Mouse (Mus musculus): ENCODE data around the gene Cpxm1. TPM values are rescaled to one million over a fixed set of nuclear protein-coding genes. Genes with fewer than 3 reads are reported as not detected.

The Cpxm1 gene
- polyA plus RNA-seq, 2 experiments, result 108 to 112 TPM

GRCm38 (mm10) chr2:130390993-130391625 is 6.3 kb downstream of the Cpxm1 start:
- H3K4me1 ChIP-seq (ENCODE audit: control insufficient read depth, insufficient read depth, low read length), result peaks cover 2% of the 10 kb centered on the region; the same call in 1 of the 2 replicates
- no peak overlapping the region for H3K9ac ChIP-seq (ENCODE audit: low read depth, low read length, severe bottlenecking)
- no peak for TF ChIP-seq POLR2A (IDR thresholded peaks at IDR 0.05; ENCODE audit: borderline replicate concordance, extremely low read depth, insufficient read depth, insufficient read length)
- no peaks in the 10 kb centered on the region for H3K9me3 ChIP-seq (ENCODE audit: control insufficient read depth, low read length)
- no peak overlapping the region for H3K4me2 ChIP-seq (replicated peaks; ENCODE audit: low read depth, low read length, severe bottlenecking)
- DNase-seq (ENCODE audit: low spot score) (no peak), ATAC-seq (ENCODE audit: low FRiP score, low read depth) (no peak)
- no peak overlapping the region for H3K27ac ChIP-seq (replicated peaks; ENCODE audit: low read depth, low read length)
- peaks cover 54% of the 10 kb centered on the region for H3K36me3 ChIP-seq (ENCODE audit: control insufficient read depth, insufficient read depth, low read length)
- no peak overlapping the region for H3K4me3 ChIP-seq (replicated peaks; ENCODE audit: low read length)
- WGBS, result 83% methylated on average over 11 of the region's 11 CpGs
- H3K27me3 ChIP-seq (ENCODE audit: control insufficient read depth, insufficient read depth, low read length), result no peaks in the 10 kb centered on the region

- H3K9ac ChIP-seq (ENCODE audit: low read depth, low read length, severe bottlenecking), result no peak overlapping the region
- H3K9me3 ChIP-seq (ENCODE audit: control insufficient read depth, low read length), result no peaks in the 10 kb centered on the region
- no peak overlapping the region for H3K27ac ChIP-seq (replicated peaks; ENCODE audit: low read depth, low read length)
- H3K4me1 ChIP-seq (ENCODE audit: control insufficient read depth, insufficient read depth, low read length), result no peaks in the 10 kb centered on the region
- WGBS, result 77% methylated on average over 2 of the region's 2 CpGs
- no peak overlapping the region for H3K4me3 ChIP-seq (replicated peaks; ENCODE audit: low read length)
- no peak overlapping the region for H3K4me2 ChIP-seq (replicated peaks; ENCODE audit: low read depth, low read length, severe bottlenecking)
- no peaks in the 10 kb centered on the region for H3K27me3 ChIP-seq (ENCODE audit: control insufficient read depth, insufficient read depth, low read length)
- ATAC-seq (ENCODE audit: low FRiP score, low read depth), result no peak
- no peak for DNase-seq (ENCODE audit: low spot score)
- no peak for TF ChIP-seq POLR2A (IDR thresholded peaks at IDR 0.05; ENCODE audit: borderline replicate concordance, extremely low read depth, insufficient read depth, insufficient read length)
- peaks cover 35% of the 10 kb centered on the region for H3K36me3 ChIP-seq (ENCODE audit: control insufficient read depth, insufficient read depth, low read length)
Observed at GRCm38 (mm10) chr2:130388796-130389195, 8.6 kb downstream of the Cpxm1 start.

GRCm38 (mm10) chr2:130386212-130386611 is 11.2 kb downstream of the Cpxm1 start:
- Histone ChIP-seq H3K9ac (ENCODE audit: low read depth, low read length, severe bottlenecking) (no peak overlapping the region), H3K27ac (replicated peaks; ENCODE audit: low read depth, low read length) (no peak overlapping the region), H3K9me3 (ENCODE audit: control insufficient read depth, low read length) (no peaks in the 10 kb centered on the region), H3K36me3 (ENCODE audit: control insufficient read depth, insufficient read depth, low read length) (peaks cover 10% of the 10 kb centered on the region), H3K4me1 (ENCODE audit: control insufficient read depth, insufficient read depth, low read length) (no peaks in the 10 kb centered on the region), H3K27me3 (ENCODE audit: control insufficient read depth, insufficient read depth, low read length) (no peaks in the 10 kb centered on the region), H3K4me2 (replicated peaks; ENCODE audit: low read depth, low read length, severe bottlenecking) (no peak overlapping the region), H3K4me3 (replicated peaks; ENCODE audit: low read length) (no peak overlapping the region)
- ATAC-seq (ENCODE audit: low FRiP score, low read depth) (no peak), DNase-seq (ENCODE audit: low spot score) (no peak)
- 65% methylated on average over 1 of the region's 1 CpGs for WGBS
- no peak for TF ChIP-seq POLR2A (IDR thresholded peaks at IDR 0.05; ENCODE audit: borderline replicate concordance, extremely low read depth, insufficient read depth, insufficient read length)

- DNase-seq (ENCODE audit: low spot score), result no peak
- H3K4me3 ChIP-seq (replicated peaks; ENCODE audit: low read length), result no peak overlapping the region
- TF ChIP-seq POLR2A (IDR thresholded peaks at IDR 0.05; ENCODE audit: borderline replicate concordance, extremely low read depth, insufficient read depth, insufficient read length), result no peak
- no peak overlapping the region for H3K4me2 ChIP-seq (replicated peaks; ENCODE audit: low read depth, low read length, severe bottlenecking)
- H3K9me3 ChIP-seq (ENCODE audit: control insufficient read depth, low read length), result no peaks in the 10 kb centered on the region
- H3K27me3 ChIP-seq (ENCODE audit: control insufficient read depth, insufficient read depth, low read length), result no peaks in the 10 kb centered on the region
- 57% methylated on average over 6 of the region's 6 CpGs for WGBS
- no peak overlapping the region for H3K9ac ChIP-seq (ENCODE audit: low read depth, low read length, severe bottlenecking)
- H3K27ac ChIP-seq (replicated peaks; ENCODE audit: low read depth, low read length), result no peak overlapping the region
- ATAC-seq (ENCODE audit: low FRiP score, low read depth), result no peak
- H3K4me1 ChIP-seq (ENCODE audit: control insufficient read depth, insufficient read depth, low read length), result no peaks in the 10 kb centered on the region
- no peaks in the 10 kb centered on the region for H3K36me3 ChIP-seq (ENCODE audit: control insufficient read depth, insufficient read depth, low read length)
Observed at GRCm38 (mm10) chr2:130383895-130384294, 13.5 kb downstream of the Cpxm1 start.

- 46% methylated on average over 3 of the region's 3 CpGs for WGBS
- no peak for TF ChIP-seq POLR2A (IDR thresholded peaks at IDR 0.05; ENCODE audit: borderline replicate concordance, extremely low read depth, insufficient read depth, insufficient read length)
- Histone ChIP-seq H3K4me2 (replicated peaks; ENCODE audit: low read depth, low read length, severe bottlenecking) (no peak overlapping the region), H3K9me3 (ENCODE audit: control insufficient read depth, low read length) (no peaks in the 10 kb centered on the region), H3K4me1 (ENCODE audit: control insufficient read depth, insufficient read depth, low read length) (no peaks in the 10 kb centered on the region), H3K9ac (ENCODE audit: low read depth, low read length, severe bottlenecking) (no peak overlapping the region), H3K27ac (replicated peaks; ENCODE audit: low read depth, low read length) (no peak overlapping the region), H3K4me3 (replicated peaks; ENCODE audit: low read length) (no peak overlapping the region), H3K27me3 (ENCODE audit: control insufficient read depth, insufficient read depth, low read length) (no peaks in the 10 kb centered on the region), H3K36me3 (ENCODE audit: control insufficient read depth, insufficient read depth, low read length) (no peaks in the 10 kb centered on the region)
- DNase-seq (ENCODE audit: low spot score), result no peak
- ATAC-seq (ENCODE audit: low FRiP score, low read depth), result no peak
Observed at GRCm38 (mm10) chr2:130383205-130383604, 14.2 kb downstream of the Cpxm1 start.

All from limb, embryonic 14.5 days (tissue).